Mouse (Mus musculus): Measurements from ENCODE around the gene Ms4a4b. TPM values are rescaled to one million over a fixed set of nuclear protein-coding genes. Genes with fewer than 3 reads are reported as not detected.

Gene Ms4a4b
- polyA plus RNA-seq, 1 experiment, result not detected

DNA sequence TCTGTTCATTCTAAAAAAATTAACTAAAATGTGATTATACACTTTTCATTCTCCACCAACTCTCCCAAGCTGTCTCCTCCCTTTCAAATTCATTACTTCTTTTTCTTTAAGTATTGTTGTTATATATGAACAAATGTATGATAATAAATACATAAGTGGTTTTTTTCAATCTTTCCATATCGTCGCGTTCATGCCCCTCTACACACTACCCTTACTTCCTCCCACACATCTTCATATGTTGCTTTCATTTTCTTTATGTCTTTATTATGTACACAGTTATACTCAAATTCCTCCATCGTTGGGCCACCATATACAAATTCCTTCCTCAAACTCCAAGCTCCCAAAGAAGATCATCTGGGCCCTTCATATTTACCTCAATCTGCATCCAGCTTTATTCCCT lies 58.0 kb downstream of the Ms4a4b start:
- H3K9me3 ChIP-seq (replicated peaks; ENCODE audit: control insufficient read depth, insufficient read depth, low read length, poor library complexity, severe bottlenecking), result no peaks in the 10 kb centered on the region
- no peaks in the 10 kb centered on the region for H3K36me3 ChIP-seq (ENCODE audit: control insufficient read depth, insufficient read depth, low read length, poor library complexity, severe bottlenecking)
- no peaks in the 10 kb centered on the region for H3K4me1 ChIP-seq (ENCODE audit: control insufficient read depth, insufficient read depth, low read length)
- H3K27ac ChIP-seq (ENCODE audit: insufficient read depth, low read length), result no peak overlapping the region
- TF ChIP-seq EP300 (IDR thresholded peaks at IDR 0.05; ENCODE audit: insufficient read depth, low read depth, low read length) (no peak), POLR2A (IDR thresholded peaks at IDR 0.05; ENCODE audit: insufficient read depth, low read length) (no peak), CTCF (IDR thresholded peaks at IDR 0.05; ENCODE audit: low read depth, low read length) (no peak)
- no peaks in the 10 kb centered on the region for H3K27me3 ChIP-seq (ENCODE audit: control insufficient read depth, insufficient read depth, low read length, poor library complexity, severe bottlenecking)
- no peak overlapping the region for H3K9ac ChIP-seq (ENCODE audit: low read depth, poor library complexity, severe bottlenecking)
- no peak overlapping the region for H3K4me3 ChIP-seq (ENCODE audit: low read depth, low read length)

DNA sequence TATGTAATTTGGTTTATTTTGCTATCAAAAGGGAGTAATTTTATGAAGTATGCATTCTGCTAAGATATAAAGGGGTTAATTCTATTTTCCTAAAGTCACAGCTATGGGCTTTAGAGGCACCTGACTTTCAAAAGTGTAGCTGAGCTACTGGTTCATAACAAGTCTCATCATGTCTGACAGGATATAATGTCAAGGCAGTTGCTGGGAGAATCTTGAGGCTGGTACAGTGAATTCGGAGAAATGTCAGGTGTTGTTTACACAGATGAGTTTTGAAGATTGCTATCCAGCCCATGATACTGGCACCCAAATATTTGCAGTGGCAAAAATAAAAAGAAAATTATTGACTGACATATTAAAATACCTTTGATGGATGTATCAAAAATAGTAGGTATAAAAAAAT lies 61.5 kb downstream of the Ms4a4b start:
- H3K36me3 ChIP-seq (ENCODE audit: control insufficient read depth, insufficient read depth, low read length, poor library complexity, severe bottlenecking), result no peaks in the 10 kb centered on the region

DNA sequence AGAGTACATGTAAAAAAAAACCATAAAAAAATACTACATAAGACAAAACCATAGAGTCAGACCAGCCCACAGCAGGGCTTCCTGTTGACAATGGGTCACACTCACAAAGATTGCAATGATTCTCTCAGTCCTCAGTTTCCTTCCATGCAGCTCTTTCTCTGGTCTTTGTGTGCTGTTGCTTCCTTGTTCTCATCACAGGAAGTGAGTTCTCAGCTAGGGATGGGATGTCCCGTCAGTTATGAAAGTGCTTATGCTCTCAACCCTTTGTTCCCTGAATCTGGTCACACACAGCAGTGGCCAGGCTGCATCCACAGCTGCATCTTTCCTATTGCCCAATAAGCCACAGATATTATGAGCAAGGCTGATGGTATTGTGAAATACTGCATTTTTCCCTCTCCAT lies 70.1 kb downstream of the Ms4a4b start:
- no peaks in the 10 kb centered on the region for H3K9me3 ChIP-seq (replicated peaks; ENCODE audit: control insufficient read depth, insufficient read depth, low read length, poor library complexity, severe bottlenecking)
- H3K9ac ChIP-seq (ENCODE audit: low read depth, poor library complexity, severe bottlenecking), result no peak overlapping the region
- H3K27me3 ChIP-seq (ENCODE audit: control insufficient read depth, insufficient read depth, low read length, poor library complexity, severe bottlenecking), result no peaks in the 10 kb centered on the region
- no peak overlapping the region for H3K27ac ChIP-seq (ENCODE audit: insufficient read depth, low read length)
- no peaks in the 10 kb centered on the region for H3K4me1 ChIP-seq (ENCODE audit: control insufficient read depth, insufficient read depth, low read length)
- H3K36me3 ChIP-seq (ENCODE audit: control insufficient read depth, insufficient read depth, low read length, poor library complexity, severe bottlenecking), result no peaks in the 10 kb centered on the region
- TF ChIP-seq POLR2A (IDR thresholded peaks at IDR 0.05; ENCODE audit: insufficient read depth, low read length) (no peak), CTCF (IDR thresholded peaks at IDR 0.05; ENCODE audit: low read depth, low read length) (no peak), EP300 (IDR thresholded peaks at IDR 0.05; ENCODE audit: insufficient read depth, low read depth, low read length) (no peak)
- no peak overlapping the region for H3K4me3 ChIP-seq (ENCODE audit: low read depth, low read length)

More for the DNA sequence above, 61.5 kb downstream of the Ms4a4b start:
- Histone ChIP-seq H3K4me1 (ENCODE audit: control insufficient read depth, insufficient read depth, low read length) (no peaks in the 10 kb centered on the region), H3K27ac (ENCODE audit: insufficient read depth, low read length) (no peak overlapping the region), H3K4me3 (ENCODE audit: low read depth, low read length) (no peak overlapping the region), H3K9ac (ENCODE audit: low read depth, poor library complexity, severe bottlenecking) (no peak overlapping the region), H3K9me3 (replicated peaks; ENCODE audit: control insufficient read depth, insufficient read depth, low read length, poor library complexity, severe bottlenecking) (no peaks in the 10 kb centered on the region), H3K27me3 (ENCODE audit: control insufficient read depth, insufficient read depth, low read length, poor library complexity, severe bottlenecking) (no peaks in the 10 kb centered on the region)
- no peak for TF ChIP-seq CTCF (IDR thresholded peaks at IDR 0.05; ENCODE audit: low read depth, low read length)
- TF ChIP-seq POLR2A (IDR thresholded peaks at IDR 0.05; ENCODE audit: insufficient read depth, low read length), result no peak
- TF ChIP-seq EP300 (IDR thresholded peaks at IDR 0.05; ENCODE audit: insufficient read depth, low read depth, low read length), result no peak

DNA sequence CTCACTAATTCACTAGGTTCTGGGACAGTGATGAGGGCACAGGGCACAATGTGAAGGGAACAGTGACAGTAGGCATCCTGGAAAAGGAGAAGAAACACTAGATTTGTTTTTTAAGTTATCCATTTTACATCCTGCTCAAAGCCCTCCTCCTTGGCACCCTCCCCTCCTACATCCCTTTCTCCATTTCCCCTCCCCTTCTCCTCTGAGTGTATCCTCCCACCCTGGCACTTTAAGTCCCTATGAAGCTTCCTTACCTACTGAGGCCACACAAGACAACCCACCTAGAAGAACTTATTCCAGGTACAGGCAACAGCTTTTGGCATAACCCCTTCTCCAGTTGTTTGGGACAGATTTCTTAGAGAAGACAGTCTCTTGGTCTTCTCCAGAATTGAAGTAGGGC lies 72.9 kb downstream of the Ms4a4b start, which contains the start of gene Ms4a6b:
TSS of gene Ms4a6b (plus strand) at position 267 of the 400 bp plus-strand sequence.
- Histone ChIP-seq H3K27me3 (ENCODE audit: control insufficient read depth, insufficient read depth, low read length, poor library complexity, severe bottlenecking) (no peaks in the 10 kb centered on the region), H3K9ac (ENCODE audit: low read depth, poor library complexity, severe bottlenecking) (no peak within 1 kb of the TSS), H3K4me3 (ENCODE audit: low read depth, low read length) (no peak within 1 kb of the TSS), H3K36me3 (ENCODE audit: control insufficient read depth, insufficient read depth, low read length, poor library complexity, severe bottlenecking) (no peaks in the 10 kb centered on the region), H3K4me1 (ENCODE audit: control insufficient read depth, insufficient read depth, low read length) (no peaks in the 10 kb centered on the region), H3K9me3 (replicated peaks; ENCODE audit: control insufficient read depth, insufficient read depth, low read length, poor library complexity, severe bottlenecking) (no peaks in the 10 kb centered on the region), H3K27ac (ENCODE audit: insufficient read depth, low read length) (no peak within 1 kb of the TSS)
- no peak for TF ChIP-seq EP300 (IDR thresholded peaks at IDR 0.05; ENCODE audit: insufficient read depth, low read depth, low read length)
- TF ChIP-seq CTCF (IDR thresholded peaks at IDR 0.05; ENCODE audit: low read depth, low read length), result no peak
- no peak for TF ChIP-seq POLR2A (IDR thresholded peaks at IDR 0.05; ENCODE audit: insufficient read depth, low read length)

Other genes starting within 250 kb of the Ms4a4b start
- gene Ms4a13, start 246.8 kb upstream of the Ms4a4b start, polyA plus RNA-seq (2011; ENCODE audit: insufficient read depth, insufficient read length, low read depth, missing spikeins), result not detected in 2 replicates
- gene Ms4a12, start 211.1 kb upstream of the Ms4a4b start, polyA plus RNA-seq (2011; ENCODE audit: insufficient read depth, insufficient read length, low read depth, missing spikeins), result not detected in 2 replicates
- gene Ms4a1, start 177.3 kb upstream of the Ms4a4b start, polyA plus RNA-seq (2011; ENCODE audit: insufficient read depth, insufficient read length, low read depth, missing spikeins), result not detected in 2 replicates
- gene Ms4a5, start 159.7 kb upstream of the Ms4a4b start, polyA plus RNA-seq (2011; ENCODE audit: insufficient read depth, insufficient read length, low read depth, missing spikeins), result not detected in 2 replicates
- gene Ms4a14, start 129.1 kb upstream of the Ms4a4b start, polyA plus RNA-seq (2011; ENCODE audit: insufficient read depth, insufficient read length, low read depth, missing spikeins), result not detected in 2 replicates
- not detected in 2 replicates for gene Ms4a7, start 107.4 kb upstream of the Ms4a4b start, polyA plus RNA-seq (2011; ENCODE audit: insufficient read depth, insufficient read length, low read depth, missing spikeins)
- gene Ms4a4a, start 68.0 kb upstream of the Ms4a4b start, polyA plus RNA-seq (2011; ENCODE audit: insufficient read depth, insufficient read length, low read depth, missing spikeins), result not detected in 2 replicates
- not detected in 2 replicates for gene Ms4a4c, start 38.8 kb upstream of the Ms4a4b start, polyA plus RNA-seq (2011; ENCODE audit: insufficient read depth, insufficient read length, low read depth, missing spikeins)
- gene Ms4a6c, start 25.8 kb downstream of the Ms4a4b start, polyA plus RNA-seq (2011; ENCODE audit: insufficient read depth, insufficient read length, low read depth, missing spikeins), result not detected in 2 replicates
- not detected in 2 replicates for gene Gm8369, start 42.4 kb downstream of the Ms4a4b start, polyA plus RNA-seq (2011; ENCODE audit: insufficient read depth, insufficient read length, low read depth, missing spikeins)
- gene Ms4a6b, start 73.0 kb downstream of the Ms4a4b start, polyA plus RNA-seq (2011; ENCODE audit: insufficient read depth, insufficient read length, low read depth, missing spikeins), result not detected in 2 replicates
- gene Ms4a4d, start 93.2 kb downstream of the Ms4a4b start, polyA plus RNA-seq (2011; ENCODE audit: insufficient read depth, insufficient read length, low read depth, missing spikeins), result 6.8 and 9.0 TPM in 2 replicates
- not detected in 2 replicates for gene Ms4a6d, start 161.3 kb downstream of the Ms4a4b start, polyA plus RNA-seq (2011; ENCODE audit: insufficient read depth, insufficient read length, low read depth, missing spikeins)
- not detected in 2 replicates for gene Ms4a2, start 180.2 kb downstream of the Ms4a4b start, polyA plus RNA-seq (2011; ENCODE audit: insufficient read depth, insufficient read length, low read depth, missing spikeins)
- not detected in 2 replicates for gene Ms4a3, start 197.3 kb downstream of the Ms4a4b start, polyA plus RNA-seq (2011; ENCODE audit: insufficient read depth, insufficient read length, low read depth, missing spikeins)
- not detected in 2 replicates for gene Oosp2, start 217.0 kb downstream of the Ms4a4b start, polyA plus RNA-seq (2011; ENCODE audit: insufficient read depth, insufficient read length, low read depth, missing spikeins)
- not detected in 2 replicates for gene Oosp1, start 247.6 kb downstream of the Ms4a4b start, polyA plus RNA-seq (2011; ENCODE audit: insufficient read depth, insufficient read length, low read depth, missing spikeins)

All from ES-Bruce4 (cell line).